Mouse (Mus musculus): Measurements from ENCODE around the gene Gps1. TPM values are rescaled to one million over a fixed set of nuclear protein-coding genes. Genes with fewer than 3 reads are reported as not detected.
A peak's percentile ranks its signal among the peaks of the same experiment; 100 is the strongest.
"Not testable (repeated sequence)": the region's sequence is repeated elsewhere in the genome, so short reads cannot be mapped to it uniquely, and the experiment has no call there.

The Gps1 gene
- polyA plus RNA-seq, 1 experiment from 2014 or later = 262 TPM

GRCm38 (mm10) chr11:120775774-120776469 lies 8.2 kb upstream of the Gps1 start:
- ATAC-seq (replicated peaks; ENCODE audit: insufficient number of reproducible peaks, low FRiP score, low TSS enrichment, low read depth) (peak; percentile 75), DNase-seq (ENCODE audit: low spot score) (peak; percentile 92)
- H3K27me3 ChIP-seq (ENCODE audit: control insufficient read depth, insufficient read depth, low read length) = no peaks in the 10 kb centered on the region
- 28% methylated on average over 15 of the region's 15 CpGs for WGBS
- H3K9ac ChIP-seq (replicated peaks; ENCODE audit: low read length) = no peak overlapping the region
- no peaks in the 10 kb centered on the region for H3K4me1 ChIP-seq (ENCODE audit: control insufficient read depth, insufficient read depth, low read length)
- H3K36me3 ChIP-seq (replicated peaks; ENCODE audit: control insufficient read depth, insufficient read depth, low read depth, low read length) = no peaks in the 10 kb centered on the region
- no peak overlapping the region for H3K4me2 ChIP-seq (ENCODE audit: low read depth, low read length)
- H3K4me3 ChIP-seq (ENCODE audit: low read depth, low read length) = no peak overlapping the region
- H3K27ac ChIP-seq (replicated peaks; ENCODE audit: low read depth, low read length) = no peak overlapping the region
- H3K9me3 ChIP-seq (replicated peaks; ENCODE audit: control insufficient read depth, low read length) = no peaks in the 10 kb centered on the region

- whole genome bisulfite sequencing = 33% methylated on average over 6 of the region's 6 CpGs
- Histone ChIP-seq H3K9me3 (replicated peaks; ENCODE audit: control insufficient read depth, low read length) (no peaks in the 10 kb centered on the region), H3K36me3 (replicated peaks; ENCODE audit: control insufficient read depth, insufficient read depth, low read depth, low read length) (no peaks in the 10 kb centered on the region), H3K4me2 (ENCODE audit: low read depth, low read length) (no peak overlapping the region), H3K27me3 (ENCODE audit: control insufficient read depth, insufficient read depth, low read length) (no peaks in the 10 kb centered on the region), H3K27ac (replicated peaks; ENCODE audit: low read depth, low read length) (no peak overlapping the region), H3K4me3 (ENCODE audit: low read depth, low read length) (no peak overlapping the region), H3K4me1 (ENCODE audit: control insufficient read depth, insufficient read depth, low read length) (no peaks in the 10 kb centered on the region), H3K9ac (replicated peaks; ENCODE audit: low read length) (no peak overlapping the region)
- DNase-seq (ENCODE audit: low spot score) = no peak
- no peak for ATAC-seq (replicated peaks; ENCODE audit: insufficient number of reproducible peaks, low FRiP score, low TSS enrichment, low read depth)
Observed at GRCm38 (mm10) chr11:120777123-120777522, 6.9 kb upstream of the Gps1 start.

GRCm38 (mm10) chr11:120779876-120780275 lies 4.2 kb upstream of the Gps1 start:
- Histone ChIP-seq H3K9me3 (replicated peaks; ENCODE audit: control insufficient read depth, low read length) (no peaks in the 10 kb centered on the region), H3K4me1 (ENCODE audit: control insufficient read depth, insufficient read depth, low read length) (peaks cover 3% of the 10 kb centered on the region; the same call in 1 of the 2 replicates), H3K36me3 (replicated peaks; ENCODE audit: control insufficient read depth, insufficient read depth, low read depth, low read length) (no peaks in the 10 kb centered on the region), H3K9ac (replicated peaks; ENCODE audit: low read length) (no peak overlapping the region), H3K4me2 (ENCODE audit: low read depth, low read length) (no peak overlapping the region), H3K27me3 (ENCODE audit: control insufficient read depth, insufficient read depth, low read length) (no peaks in the 10 kb centered on the region), H3K27ac (replicated peaks; ENCODE audit: low read depth, low read length) (no peak overlapping the region), H3K4me3 (ENCODE audit: low read depth, low read length) (no peak overlapping the region)
- ATAC-seq (replicated peaks; ENCODE audit: insufficient number of reproducible peaks, low FRiP score, low TSS enrichment, low read depth) (no peak), DNase-seq (ENCODE audit: low spot score) (no peak)
- WGBS = 93% methylated on average over 1 of the region's 1 CpGs

- not testable (repeated sequence) for ATAC-seq (replicated peaks; ENCODE audit: insufficient number of reproducible peaks, low FRiP score, low TSS enrichment, low read depth); H3K27ac ChIP-seq (replicated peaks; ENCODE audit: low read depth, low read length); H3K4me1 ChIP-seq (ENCODE audit: control insufficient read depth, insufficient read depth, low read length); H3K9ac ChIP-seq (replicated peaks; ENCODE audit: low read length); H3K27me3 ChIP-seq (ENCODE audit: control insufficient read depth, insufficient read depth, low read length); H3K4me3 ChIP-seq (ENCODE audit: low read depth, low read length); DNase-seq (ENCODE audit: low spot score); H3K36me3 ChIP-seq (replicated peaks; ENCODE audit: control insufficient read depth, insufficient read depth, low read depth, low read length); H3K9me3 ChIP-seq (replicated peaks; ENCODE audit: control insufficient read depth, low read length); H3K4me2 ChIP-seq (ENCODE audit: low read depth, low read length)
- 92% methylated on average over 6 of the region's 6 CpGs for WGBS
Observed at GRCm38 (mm10) chr11:120781361-120781760, 2.7 kb upstream of the Gps1 start.

- Histone ChIP-seq H3K9me3 (replicated peaks; ENCODE audit: control insufficient read depth, low read length) (no peaks in the 10 kb centered on the region), H3K4me1 (ENCODE audit: control insufficient read depth, insufficient read depth, low read length) (peaks cover 9% of the 10 kb centered on the region), H3K27me3 (ENCODE audit: control insufficient read depth, insufficient read depth, low read length) (no peaks in the 10 kb centered on the region), H3K36me3 (replicated peaks; ENCODE audit: control insufficient read depth, insufficient read depth, low read depth, low read length) (peaks cover 2% of the 10 kb centered on the region; the same call in 1 of the 2 replicates), H3K4me2 (ENCODE audit: low read depth, low read length) (peak overlapping the region; percentile 68), H3K4me3 (ENCODE audit: low read depth, low read length) (peak overlapping the region; percentile 97), H3K27ac (replicated peaks; ENCODE audit: low read depth, low read length) (peak overlapping the region; percentile 62; the same call in 1 of the 2 replicates), H3K9ac (replicated peaks; ENCODE audit: low read length) (peak overlapping the region; percentile 91)
- DNase-seq (ENCODE audit: low spot score) = no peak
- no peak; the same call in 1 of the 2 replicates for ATAC-seq (replicated peaks; ENCODE audit: insufficient number of reproducible peaks, low FRiP score, low TSS enrichment, low read depth)
- WGBS = 2% methylated on average over 42 of the region's 42 CpGs
Observed at GRCm38 (mm10) chr11:120783426-120784063, 527 bp upstream of the Gps1 start.

- peak overlapping the region; percentile 93 for H3K4me2 ChIP-seq (ENCODE audit: low read depth, low read length)
- peak overlapping the region; percentile 62; the same call in 1 of the 2 replicates for H3K27ac ChIP-seq (replicated peaks; ENCODE audit: low read depth, low read length)
- WGBS = 36% methylated on average over 9 of the region's 9 CpGs
- H3K9me3 ChIP-seq (replicated peaks; ENCODE audit: control insufficient read depth, low read length) = no peaks in the 10 kb centered on the region
- H3K4me3 ChIP-seq (ENCODE audit: low read depth, low read length) = peak overlapping the region; percentile 97
- H3K27me3 ChIP-seq (ENCODE audit: control insufficient read depth, insufficient read depth, low read length) = no peaks in the 10 kb centered on the region
- ATAC-seq (replicated peaks; ENCODE audit: insufficient number of reproducible peaks, low FRiP score, low TSS enrichment, low read depth) (no peak), DNase-seq (ENCODE audit: low spot score) (no peak)
- H3K4me1 ChIP-seq (ENCODE audit: control insufficient read depth, insufficient read depth, low read length) = peaks cover 9% of the 10 kb centered on the region
- peaks cover 13% of the 10 kb centered on the region for H3K36me3 ChIP-seq (replicated peaks; ENCODE audit: control insufficient read depth, insufficient read depth, low read depth, low read length)
- H3K9ac ChIP-seq (replicated peaks; ENCODE audit: low read length) = peak overlapping the region; percentile 91
Observed at GRCm38 (mm10) chr11:120785145-120785544, 1.1 kb downstream of the Gps1 start.

- not testable (repeated sequence) for H3K27ac ChIP-seq (replicated peaks; ENCODE audit: low read depth, low read length); H3K4me2 ChIP-seq (ENCODE audit: low read depth, low read length); H3K27me3 ChIP-seq (ENCODE audit: control insufficient read depth, insufficient read depth, low read length); DNase-seq (ENCODE audit: low spot score); H3K4me3 ChIP-seq (ENCODE audit: low read depth, low read length); H3K9me3 ChIP-seq (replicated peaks; ENCODE audit: control insufficient read depth, low read length); H3K9ac ChIP-seq (replicated peaks; ENCODE audit: low read length); H3K4me1 ChIP-seq (ENCODE audit: control insufficient read depth, insufficient read depth, low read length); ATAC-seq (replicated peaks; ENCODE audit: insufficient number of reproducible peaks, low FRiP score, low TSS enrichment, low read depth)
- WGBS = 89% methylated on average over 9 of the region's 10 CpGs
- peaks cover 20% of the 10 kb centered on the region for H3K36me3 ChIP-seq (replicated peaks; ENCODE audit: control insufficient read depth, insufficient read depth, low read depth, low read length)
Observed at GRCm38 (mm10) chr11:120788460-120788859, 4.4 kb downstream of the Gps1 start.

GRCm38 (mm10) chr11:120789355-120789754 lies 5.3 kb downstream of the Gps1 start:
- no peaks in the 10 kb centered on the region for H3K9me3 ChIP-seq (replicated peaks; ENCODE audit: control insufficient read depth, low read length)
- no peak overlapping the region for H3K4me3 ChIP-seq (ENCODE audit: low read depth, low read length)
- WGBS = 81% methylated on average over 4 of the region's 4 CpGs
- H3K9ac ChIP-seq (replicated peaks; ENCODE audit: low read length) = no peak overlapping the region
- peaks cover 6% of the 10 kb centered on the region; the same call in 1 of the 2 replicates for H3K4me1 ChIP-seq (ENCODE audit: control insufficient read depth, insufficient read depth, low read length)
- H3K4me2 ChIP-seq (ENCODE audit: low read depth, low read length) = no peak overlapping the region
- DNase-seq (ENCODE audit: low spot score) (no peak), ATAC-seq (replicated peaks; ENCODE audit: insufficient number of reproducible peaks, low FRiP score, low TSS enrichment, low read depth) (no peak)
- H3K27ac ChIP-seq (replicated peaks; ENCODE audit: low read depth, low read length) = no peak overlapping the region
- peaks cover 20% of the 10 kb centered on the region for H3K36me3 ChIP-seq (replicated peaks; ENCODE audit: control insufficient read depth, insufficient read depth, low read depth, low read length)
- H3K27me3 ChIP-seq (ENCODE audit: control insufficient read depth, insufficient read depth, low read length) = no peaks in the 10 kb centered on the region

All from embryonic facial prominence, embryonic 11.5 days (tissue).